Mouse (Mus musculus) c-Kit-positive CD71-negative TER-119-negative erythroid progenitor cells, embryonic 14.5 days (primary cell): ENCODE measurements around the gene Cdc45.
"Not testable (repeated sequence)": the region's sequence is repeated elsewhere in the genome, so short reads cannot be mapped to it uniquely, and the experiment has no call there.

Experiments used
- DNase-seq: peaks from one replicate; pipeline ENCODE4 v3.0.0-alpha.2; 2013; ENCODE audit warnings: low read depth

Cdc45 gene

GRCm38 (mm10) chr16:18811468-18812384 lies at the start of gene Cdc45, which contains the start of gene Ufd1:
Gene Cdc45, minus strand, starts transcription at chr16:18811987.
Gene Ufd1, plus strand, starts transcription at chr16:18811779.
- peak; percentile 87 for DNase-seq

- DNase-seq = no peak
Measured at GRCm38 (mm10) chr16:18860186-18860585, 48.4 kb upstream of the Cdc45 start.

- peak; percentile 46 for DNase-seq
Measured at GRCm38 (mm10) chr16:18858551-18858950, 46.8 kb upstream of the Cdc45 start.

GRCm38 (mm10) chr16:18849521-18850190 lies 37.9 kb upstream of the Cdc45 start:
- DNase-seq = not testable (repeated sequence)

- DNase-seq = no peak
Measured at GRCm38 (mm10) chr16:18846301-18846820, 34.6 kb upstream of the Cdc45 start.

GRCm38 (mm10) chr16:18838346-18838745 lies 26.6 kb upstream of the Cdc45 start:
- DNase-seq = no peak

GRCm38 (mm10) chr16:18836468-18837208 lies 24.9 kb upstream of the Cdc45 start, which contains the start of the genes 2510002D24Rik and Gm28539:
Gene 2510002D24Rik, plus strand, starts transcription at chr16:18836578.
Gene Gm28539, plus strand, starts transcription at chr16:18836584.
- DNase-seq = peak; percentile 84

- no peak for DNase-seq
Measured at GRCm38 (mm10) chr16:18836073-18836467, 24.3 kb upstream of the Cdc45 start.

- no peak for DNase-seq
Measured at GRCm38 (mm10) chr16:18833486-18833885, 21.7 kb upstream of the Cdc45 start.

- DNase-seq = no peak
Measured at GRCm38 (mm10) chr16:18829102-18829501, 17.3 kb upstream of the Cdc45 start.

- no peak for DNase-seq
Measured at GRCm38 (mm10) chr16:18828630-18829029, 16.8 kb upstream of the Cdc45 start.

- no peak for DNase-seq
Measured at GRCm38 (mm10) chr16:18822925-18823324, 11.1 kb upstream of the Cdc45 start.

- no peak for DNase-seq
Measured at GRCm38 (mm10) chr16:18822356-18822755, 10.6 kb upstream of the Cdc45 start.

GRCm38 (mm10) chr16:18812385-18812910 lies 661 bp upstream of the Cdc45 start:
- DNase-seq = no peak

- peak; percentile 9 for DNase-seq
Measured at GRCm38 (mm10) chr16:18811032-18811431, 755 bp downstream of the Cdc45 start.

- peak; percentile 29 for DNase-seq
Measured at GRCm38 (mm10) chr16:18809001-18809400, 2.8 kb downstream of the Cdc45 start.

GRCm38 (mm10) chr16:18805746-18806145 lies 6.0 kb downstream of the Cdc45 start:
- DNase-seq = no peak

- DNase-seq = no peak
Measured at GRCm38 (mm10) chr16:18798841-18799240, 12.9 kb downstream of the Cdc45 start.

GRCm38 (mm10) chr16:18798151-18798550 lies 13.6 kb downstream of the Cdc45 start:
- no peak for DNase-seq

- DNase-seq = no peak
Measured at GRCm38 (mm10) chr16:18796645-18797044, 15.1 kb downstream of the Cdc45 start.

- no peak for DNase-seq
Measured at GRCm38 (mm10) chr16:18795223-18795899, 16.4 kb downstream of the Cdc45 start.
